Mouse (Mus musculus) neural tube, embryonic 14.5 days (tissue): Measurements from ENCODE around the gene Srxn1. TPM values are rescaled to one million over a fixed set of nuclear protein-coding genes. Genes with fewer than 3 reads are reported as not detected.

ENCODE experiments used
- ATAC-seq: fragments of 200-750 bp; cut with Nextera tagmentation; 2 replicates; pipeline ENCODE4 v1.8.0; 2017; ENCODE audit warnings: low read depth, mild to moderate bottlenecking, moderate TSS enrichment, moderate library complexity
- H3K27ac ChIP-seq: fragments of 300-500 bp; sonication (generic); 2 replicates; pipeline ENCODE4 v1.5.1; 2014; ENCODE audit warnings: low read depth, mild to moderate bottlenecking, control low read depth, low read length, moderate library complexity, mixed read lengths
- H3K27me3 ChIP-seq: fragments of 300-500 bp; sonication (generic); 2 replicates; pipeline ENCODE4 v1.6.1; 2014; ENCODE audit warnings: low read length; ENCODE audit not compliant: control insufficient read depth, insufficient read depth
- H3K36me3 ChIP-seq: fragments of 300-500 bp; sonication (generic); 2 replicates; pipeline ENCODE4 v1.6.1; 2014; ENCODE audit warnings: low read length, mixed read lengths; ENCODE audit not compliant: control insufficient read depth, insufficient read depth
- H3K4me1 ChIP-seq: fragments of 300-500 bp; sonication (generic); 2 replicates; pipeline ENCODE4 v1.6.1; 2014; ENCODE audit warnings: low read length; ENCODE audit not compliant: control insufficient read depth, insufficient read depth
- H3K4me2 ChIP-seq: fragments of 300-500 bp; sonication (generic); 2 replicates; pipeline ENCODE4 v1.6.1; 2014; ENCODE audit warnings: mild to moderate bottlenecking, low read depth, low read length, control low read depth
- H3K4me3 ChIP-seq: fragments of 300-500 bp; sonication (generic); 2 replicates; pipeline ENCODE4 v1.5.1; 2014; ENCODE audit warnings: low read depth, low read length, control low read depth, mixed read lengths
- H3K9ac ChIP-seq: fragments of 300-500 bp; sonication (generic); replicated peaks from 2 replicates; pipeline ENCODE4 v1.6.1; 2014; ENCODE audit warnings: low read depth, mild to moderate bottlenecking, control low read depth, low read length, mixed read lengths
- H3K9me3 ChIP-seq: fragments of 300-500 bp; sonication (generic); 2 replicates; pipeline ENCODE4 v1.6.1; 2016; ENCODE audit warnings: low read length; ENCODE audit not compliant: control insufficient read depth
- WGBS: fragments of 180-500 bp; shearing (Covaris S2); extraction: QIAGEN DNeasy Blood & Tissue Kit; methylation state at CpG from one replicate; pipeline ENCODE4 v1.1.7; 2014; 5-methylcytosine and 5-hydroxymethylcytosine counted together
- polyA plus RNA-seq: library from polyadenylated mRNA; unstranded; fragments of >200 nt; fragmentation: Nextera tagmentation; extraction: Ambion mirVana; gene quantifications from 2 replicates; pipeline ENCODE4 v1.2.1, GENCODE M21; 2014

Srxn1 gene
- polyA plus RNA-seq, 1 experiment from 2014 or later, result 23.4 TPM

DNA sequence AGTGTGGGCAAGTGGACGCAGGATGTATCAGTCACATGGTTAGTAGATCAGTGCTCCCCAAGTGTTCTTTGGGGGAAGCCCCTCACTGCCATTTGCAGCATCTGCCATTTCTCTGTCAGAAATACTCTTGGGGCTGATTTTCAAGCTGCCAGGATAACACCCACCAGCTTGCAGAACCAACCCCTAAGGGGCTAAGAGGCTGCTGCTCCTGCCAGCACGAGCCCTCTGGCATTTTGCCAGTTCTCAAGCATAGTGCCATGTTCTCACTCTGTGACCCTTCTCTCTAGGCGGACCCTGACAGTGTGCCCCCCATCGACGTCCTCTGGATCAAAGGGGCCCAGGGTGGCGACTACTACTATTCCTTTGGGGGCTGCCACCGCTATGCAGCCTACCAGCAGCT, 3.4 kb downstream of the Srxn1 start:
- Histone ChIP-seq H3K36me3 (no peaks in the 10 kb centered on the region), H3K4me3 (no peak overlapping the region), H3K4me2 (no peak overlapping the region), H3K9me3 (no peaks in the 10 kb centered on the region), H3K9ac (no peak overlapping the region), H3K27ac (no peak overlapping the region), H3K4me1 (peaks cover 8% of the 10 kb centered on the region), H3K27me3 (no peaks in the 10 kb centered on the region)
- ATAC-seq, result no peak
- 50% methylated on average over 7 of the region's 7 CpGs for WGBS

DNA sequence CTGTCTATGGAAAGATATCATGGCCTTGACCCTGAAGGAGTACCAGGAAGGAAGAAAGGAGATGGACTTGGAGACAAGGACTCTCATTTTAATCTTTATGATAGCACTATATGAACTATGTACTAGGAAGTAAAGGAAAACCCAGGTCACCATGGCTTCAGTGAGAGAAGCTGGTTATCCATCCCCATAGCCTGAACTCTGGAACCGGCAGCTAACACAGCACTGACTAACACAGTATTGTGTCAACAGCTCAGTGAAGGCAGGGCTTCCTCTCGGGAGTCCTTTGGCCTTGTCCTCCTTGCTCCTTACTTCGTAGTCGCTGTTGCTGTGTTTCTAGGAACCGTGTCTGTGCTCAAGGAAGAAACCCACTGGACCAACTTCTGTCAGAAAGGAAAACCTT, 4.1 kb downstream of the Srxn1 start:
- no peaks in the 10 kb centered on the region for H3K9me3 ChIP-seq
- 85% methylated on average over 5 of the region's 5 CpGs for WGBS
- H3K4me2 ChIP-seq, result no peak overlapping the region
- no peaks in the 10 kb centered on the region for H3K36me3 ChIP-seq
- H3K27ac ChIP-seq, result no peak overlapping the region
- peaks cover 12% of the 10 kb centered on the region for H3K4me1 ChIP-seq
- no peak overlapping the region for H3K9ac ChIP-seq
- no peaks in the 10 kb centered on the region for H3K27me3 ChIP-seq
- ATAC-seq, result no peak
- H3K4me3 ChIP-seq, result no peak overlapping the region

DNA sequence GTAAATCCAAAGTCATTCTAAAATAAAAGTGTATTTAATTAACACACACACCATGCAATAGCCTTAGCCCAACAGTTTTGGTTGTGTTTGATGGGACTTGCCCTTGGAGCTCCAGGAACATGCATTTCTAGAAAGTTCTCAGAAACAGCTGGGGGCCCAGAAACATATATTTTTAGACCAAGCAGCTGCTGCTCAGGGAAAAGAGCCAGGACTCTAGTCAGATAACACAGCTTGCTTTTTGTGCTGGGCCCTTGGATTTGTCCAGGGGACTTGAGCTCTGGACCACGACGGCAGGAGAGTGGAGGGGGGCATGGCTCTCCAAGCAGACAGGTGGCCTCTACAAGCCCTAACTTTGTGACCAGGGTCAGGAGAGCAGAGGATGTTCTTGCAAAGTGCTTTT, 6.0 kb downstream of the Srxn1 start:
- ATAC-seq, result no peak
- Histone ChIP-seq H3K9me3 (no peaks in the 10 kb centered on the region), H3K27ac (no peak overlapping the region), H3K4me3 (no peak overlapping the region), H3K27me3 (no peaks in the 10 kb centered on the region), H3K4me1 (peaks cover 15% of the 10 kb centered on the region), H3K36me3 (no peaks in the 10 kb centered on the region), H3K9ac (no peak overlapping the region), H3K4me2 (no peak overlapping the region)
- WGBS, result 63% methylated on average over 2 of the region's 2 CpGs

DNA sequence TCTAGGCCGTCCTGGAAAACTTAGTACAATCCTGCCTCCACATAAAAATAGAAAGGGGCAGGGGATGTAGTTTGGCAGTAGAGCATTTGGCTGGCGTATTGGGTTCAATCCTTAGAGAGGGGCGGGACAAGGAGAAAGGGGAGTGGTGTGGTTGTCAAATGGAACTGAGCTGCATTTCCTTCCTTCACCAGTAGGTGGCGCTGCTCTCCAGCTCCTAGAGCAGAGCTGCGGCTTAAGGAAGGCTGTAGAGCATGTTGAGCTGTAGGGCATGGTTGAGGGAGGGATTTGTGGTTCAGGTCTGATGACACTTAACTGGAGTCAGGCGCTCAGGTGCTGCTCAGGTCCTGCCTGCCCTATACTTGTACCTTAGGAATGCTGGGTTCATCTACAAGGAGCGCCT, 6.6 kb downstream of the Srxn1 start:
- no peaks in the 10 kb centered on the region for H3K36me3 ChIP-seq
- H3K4me1 ChIP-seq, result peaks cover 15% of the 10 kb centered on the region
- H3K27ac ChIP-seq, result no peak overlapping the region
- WGBS, result 7% methylated on average over 7 of the region's 7 CpGs
- H3K9me3 ChIP-seq, result no peaks in the 10 kb centered on the region
- peak; percentile 79 for ATAC-seq
- H3K4me3 ChIP-seq, result no peak overlapping the region
- no peak overlapping the region for H3K9ac ChIP-seq
- H3K4me2 ChIP-seq, result no peak overlapping the region
- no peaks in the 10 kb centered on the region for H3K27me3 ChIP-seq

DNA sequence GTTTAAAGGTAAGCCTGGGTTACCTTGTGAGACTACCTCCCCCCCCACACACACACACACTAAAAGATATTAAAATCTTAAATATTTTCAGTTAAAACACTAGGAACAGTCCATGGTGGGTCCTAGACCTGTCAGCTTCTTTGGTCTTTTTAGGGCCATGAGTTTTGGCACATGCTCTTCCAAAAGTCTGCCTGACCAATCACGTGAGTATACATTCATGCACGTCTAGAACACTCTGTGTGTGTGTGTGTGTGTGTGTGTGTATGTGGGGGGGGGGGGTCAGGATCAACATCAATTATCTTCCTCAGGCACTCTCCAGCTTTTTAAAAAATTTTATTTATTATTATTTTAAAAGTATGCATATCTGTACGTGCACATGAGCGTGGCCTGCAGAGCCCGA, 7.2 kb downstream of the Srxn1 start:
- no peak overlapping the region for H3K4me2 ChIP-seq
- H3K27ac ChIP-seq, result no peak overlapping the region
- no peaks in the 10 kb centered on the region for H3K9me3 ChIP-seq
- WGBS, result 85% methylated on average over 5 of the region's 5 CpGs
- no peak overlapping the region for H3K4me3 ChIP-seq
- no peaks in the 10 kb centered on the region for H3K36me3 ChIP-seq
- no peak overlapping the region for H3K9ac ChIP-seq
- ATAC-seq, result no peak; the same call in 1 of the 2 replicates
- H3K4me1 ChIP-seq, result peaks cover 15% of the 10 kb centered on the region
- no peaks in the 10 kb centered on the region for H3K27me3 ChIP-seq

DNA sequence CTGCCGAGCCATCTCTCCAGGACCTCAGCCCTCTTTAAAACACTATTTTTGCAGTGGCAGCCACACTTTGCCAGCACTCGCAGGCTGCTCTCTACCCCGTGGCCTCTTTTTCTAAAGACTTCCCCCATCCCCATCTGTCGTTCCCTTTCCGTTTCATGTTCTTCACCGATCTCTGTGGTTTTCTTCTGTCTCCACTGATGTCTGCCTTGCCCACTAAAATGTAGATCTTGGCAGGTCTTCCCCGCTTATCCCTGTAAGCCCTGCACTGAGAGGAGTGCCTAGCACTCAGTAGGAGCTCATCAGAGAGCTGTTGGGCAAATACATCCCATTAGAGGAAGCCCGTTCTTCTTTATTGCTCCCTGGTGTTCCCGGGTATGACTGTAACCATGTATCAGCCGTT, 7.7 kb downstream of the Srxn1 start:
- H3K27ac ChIP-seq, result no peak overlapping the region
- WGBS, result 29% methylated on average over 10 of the region's 10 CpGs

DNA sequence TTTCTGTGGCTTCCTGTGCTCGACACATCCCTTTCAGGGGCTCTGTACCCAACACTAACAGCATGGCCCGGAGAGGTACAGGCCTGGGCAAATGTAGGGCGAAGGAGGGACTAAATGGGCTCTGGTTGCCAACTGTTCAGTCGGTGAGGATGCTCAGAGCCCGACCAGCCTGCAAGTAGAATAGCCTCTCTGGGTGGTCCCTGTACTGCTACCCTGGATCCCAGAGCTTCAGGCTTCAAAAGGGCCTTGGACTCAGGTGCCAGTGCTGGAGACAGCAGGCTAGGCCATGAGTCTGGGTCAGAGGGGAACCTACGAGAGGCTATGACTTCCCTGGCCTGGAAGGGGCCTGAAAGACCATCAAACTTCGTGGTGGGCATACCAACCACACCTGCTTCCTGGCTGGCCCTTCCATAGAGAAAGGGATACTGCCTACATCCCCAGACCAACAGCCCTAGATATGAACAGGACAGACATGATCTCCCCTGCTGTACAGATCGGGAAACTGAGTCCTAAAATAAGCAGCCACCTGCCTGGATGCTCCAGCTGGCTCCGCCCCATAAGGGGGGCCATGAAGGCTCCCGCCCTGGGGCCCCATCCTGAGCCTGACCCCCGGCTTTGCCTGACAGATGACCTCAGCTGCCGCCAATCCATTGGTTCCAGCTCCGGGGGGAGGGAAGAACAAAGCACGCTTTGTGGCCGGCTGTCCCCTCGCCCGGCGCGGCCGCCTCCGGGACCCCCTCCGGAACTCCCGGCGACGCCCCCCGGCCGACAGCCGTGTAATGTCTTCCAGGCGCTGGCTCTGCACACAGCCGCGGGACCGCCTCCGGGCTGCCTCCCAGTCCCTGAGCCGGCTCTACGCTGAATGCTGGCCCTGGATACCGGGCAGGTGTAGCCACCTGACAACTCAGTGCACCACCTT, 9.0 kb downstream of the Srxn1 start:
- Histone ChIP-seq H3K4me2 (peak overlapping the region; percentile 59), H3K4me3 (peak overlapping the region; percentile 12; the same call in 1 of the 2 replicates), H3K4me1 (peaks cover 15% of the 10 kb centered on the region), H3K9ac (peak overlapping the region; percentile 42), H3K9me3 (no peaks in the 10 kb centered on the region), H3K27ac (no peak overlapping the region), H3K27me3 (no peaks in the 10 kb centered on the region), H3K36me3 (no peaks in the 10 kb centered on the region)
- ATAC-seq, result peak; percentile 55
- WGBS, result 10% methylated on average over 35 of the region's 36 CpGs

More for the DNA sequence above, 7.7 kb downstream of the Srxn1 start:
- no peak overlapping the region for H3K9ac ChIP-seq
- H3K4me2 ChIP-seq, result no peak overlapping the region
- no peaks in the 10 kb centered on the region for H3K27me3 ChIP-seq
- no peak for ATAC-seq
- no peaks in the 10 kb centered on the region for H3K9me3 ChIP-seq
- H3K4me1 ChIP-seq, result peaks cover 15% of the 10 kb centered on the region
- no peaks in the 10 kb centered on the region for H3K36me3 ChIP-seq
- H3K4me3 ChIP-seq, result no peak overlapping the region

DNA sequence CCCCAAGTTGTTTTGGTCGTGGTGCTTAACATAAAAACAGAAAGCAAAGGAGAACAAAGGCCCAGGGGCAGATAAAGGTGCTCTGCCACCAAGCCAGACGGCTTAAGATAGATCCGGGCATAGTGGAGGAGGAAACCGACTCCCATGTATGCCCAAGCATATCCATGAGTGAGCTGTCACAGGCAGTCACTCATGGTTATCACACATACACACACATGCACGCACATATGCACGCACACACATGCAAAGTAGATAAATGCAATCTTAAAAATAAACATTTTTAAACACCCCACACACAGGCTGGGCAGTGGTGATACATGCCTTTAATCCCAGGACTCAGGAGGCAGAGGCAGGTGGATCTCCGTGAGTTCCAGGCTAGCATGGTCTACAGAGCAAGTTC, 12.4 kb downstream of the Srxn1 start:
- no peak for ATAC-seq
- Histone ChIP-seq H3K27me3 (no peaks in the 10 kb centered on the region), H3K4me3 (no peak overlapping the region), H3K9ac (no peak overlapping the region), H3K4me2 (no peak overlapping the region), H3K9me3 (no peaks in the 10 kb centered on the region), H3K4me1 (peaks cover 15% of the 10 kb centered on the region), H3K27ac (no peak overlapping the region), H3K36me3 (no peaks in the 10 kb centered on the region)
- 92% methylated on average over 7 of the region's 7 CpGs for WGBS

DNA sequence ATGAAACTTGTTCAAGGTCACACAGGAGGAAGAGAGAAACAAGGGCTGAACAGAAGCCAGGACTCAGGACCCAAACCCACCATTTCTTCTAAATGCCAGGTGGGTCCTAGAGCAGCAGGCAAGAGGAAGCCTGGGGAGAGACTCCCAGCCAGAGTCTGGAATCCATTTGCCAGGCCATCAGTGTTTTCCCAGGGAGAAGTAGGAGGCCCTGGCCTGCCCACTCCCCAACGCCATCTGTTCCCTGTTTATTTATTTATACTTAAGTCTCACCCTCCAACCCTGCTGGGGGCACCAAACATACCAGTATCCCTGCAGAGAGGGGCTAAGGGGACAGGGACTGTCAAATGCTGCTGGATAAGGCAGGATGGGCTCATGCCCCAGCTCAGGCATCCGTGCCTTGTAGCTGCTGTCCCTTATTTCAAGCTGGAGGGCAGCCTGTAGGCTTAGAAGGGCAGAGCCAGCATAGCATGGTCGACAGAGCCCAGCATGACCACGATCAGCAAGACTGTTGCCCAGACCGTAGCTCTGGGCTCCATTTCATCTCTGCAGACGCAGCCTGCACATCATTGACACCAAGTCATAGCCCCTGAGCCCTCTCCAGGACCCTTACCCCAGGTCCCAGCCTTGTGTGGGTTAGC, 14.0 kb downstream of the Srxn1 start:
- H3K27me3 ChIP-seq, result no peaks in the 10 kb centered on the region
- H3K4me3 ChIP-seq, result no peak overlapping the region
- no peak for ATAC-seq
- H3K36me3 ChIP-seq, result no peaks in the 10 kb centered on the region
- no peaks in the 10 kb centered on the region for H3K9me3 ChIP-seq
- 54% methylated on average over 6 of the region's 6 CpGs for WGBS
- H3K4me1 ChIP-seq, result peaks cover 10% of the 10 kb centered on the region
- H3K27ac ChIP-seq, result no peak overlapping the region
- no peak overlapping the region for H3K9ac ChIP-seq
- H3K4me2 ChIP-seq, result no peak overlapping the region
